Mouse (Mus musculus) olfactory bulb, adult 2 months (tissue): ENCODE data around the gene Cpeb4.

ENCODE experiments used
- CTCF ChIP-seq: fragments of 200-500 bp; IDR thresholded peaks from 2 replicates; pipeline ENCODE4 v1.5.1; 2012; ENCODE audit warnings: low read depth, mild to moderate bottlenecking, low read length, moderate library complexity; ENCODE audit not compliant: insufficient read depth
- POLR2A ChIP-seq: fragments of 200-500 bp; IDR thresholded peaks from 2 replicates; pipeline ENCODE4 v1.6.1; 2012; ENCODE audit warnings: mild to moderate bottlenecking, low read depth, low read length, moderate library complexity; ENCODE audit not compliant: insufficient read depth

DNA sequence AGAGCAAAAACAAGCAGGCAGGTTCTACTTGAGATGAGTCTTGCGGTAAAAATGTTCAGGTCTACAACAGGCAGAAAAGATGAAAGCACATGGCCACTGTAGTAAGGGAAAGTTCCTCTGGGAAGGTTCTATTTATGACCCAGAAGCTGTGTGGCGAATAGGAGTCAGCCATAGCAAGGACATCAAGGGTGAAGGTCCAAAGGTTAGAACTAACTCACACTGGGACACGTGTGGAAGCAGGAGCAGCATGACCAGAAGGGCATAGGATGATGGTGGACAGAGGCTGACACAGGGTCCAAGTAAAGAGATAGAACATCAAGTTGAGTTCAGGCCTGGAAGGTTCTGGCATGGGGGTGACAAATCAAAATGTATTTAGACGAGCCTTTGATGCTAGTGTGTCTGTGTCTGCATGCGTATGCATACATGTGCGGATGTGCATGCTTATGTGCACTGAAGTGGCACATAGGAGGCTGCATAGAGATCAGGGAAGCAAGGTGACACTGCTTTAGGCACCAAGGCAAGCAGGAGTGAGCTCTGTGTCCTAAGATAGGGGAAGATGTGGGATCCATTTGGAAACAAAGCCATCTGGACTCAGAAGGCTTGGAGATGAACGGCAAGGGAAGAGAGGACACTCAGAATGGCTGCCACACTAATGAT, 28.7 kb upstream of the Cpeb4 start:
- no peak for TF ChIP-seq CTCF
- no peak for TF ChIP-seq POLR2A
